Mouse (Mus musculus) liver, embryonic 15.5 days (tissue): ENCODE data around the gene Vmn1r4. TPM values are rescaled to one million over a fixed set of nuclear protein-coding genes. Genes with fewer than 3 reads are reported as not detected.

Experiments used
- polyA plus RNA-seq: library from polyadenylated mRNA; unstranded; fragments of >200 nt; fragmentation: Nextera tagmentation; extraction: Ambion mirVana; gene quantifications from 2 replicates; pipeline ENCODE4 v1.2.1, GENCODE M21; 2015

The Vmn1r4 gene
- polyA plus RNA-seq, 1 experiment from 2014 or later: 0.15 TPM

Other genes with a start within 250 kb of the Vmn1r4 start
- gene Lsm5, start 219.3 kb upstream of the Vmn1r4 start, polyA plus RNA-seq: 39.9 and 58.2 TPM in 2 replicates
- 2.8 and 3.4 TPM in 2 replicates for gene Avl9, start 209.1 kb upstream of the Vmn1r4 start, polyA plus RNA-seq
- gene Kbtbd2, start 126.2 kb upstream of the Vmn1r4 start, polyA plus RNA-seq: 15.6 TPM in 2 replicates
- 23.7 and 24.3 TPM in 2 replicates for gene Fkbp9, start 92.0 kb upstream of the Vmn1r4 start, polyA plus RNA-seq
- 234 and 240 TPM in 2 replicates for gene Nt5c3, start 83 bp upstream of the Vmn1r4 start, polyA plus RNA-seq
- gene Vmn1r5, start 46.3 kb downstream of the Vmn1r4 start, polyA plus RNA-seq: not detected in 2 replicates
- not detected in 2 replicates for gene Vmn1r6, start 73.2 kb downstream of the Vmn1r4 start, polyA plus RNA-seq
- not detected in 2 replicates for gene Vmn1r7, start 101.3 kb downstream of the Vmn1r4 start, polyA plus RNA-seq
- not detected in 2 replicates for gene Vmn1r8, start 108.3 kb downstream of the Vmn1r4 start, polyA plus RNA-seq
- not detected in 2 replicates for gene Vmn1r9, start 142.8 kb downstream of the Vmn1r4 start, polyA plus RNA-seq
- gene Vmn1r10, start 185.4 kb downstream of the Vmn1r4 start, polyA plus RNA-seq: not detected in 2 replicates
- not detected in 2 replicates for gene Vmn1r11, start 209.4 kb downstream of the Vmn1r4 start, polyA plus RNA-seq
- gene Vmn1r12, start 232.9 kb downstream of the Vmn1r4 start, polyA plus RNA-seq: not detected in 2 replicates